Mouse (Mus musculus) mouse trophoblast stem cell (cell line): ENCODE results near the gene Ptges2.
"Not testable (repeated sequence)": the region's sequence is repeated elsewhere in the genome, so short reads cannot be mapped to it uniquely, and the experiment has no call there.

Experiments used
- in situ Hi-C, 2 experiments: fragments of 300-500 bp; cut with MseI, MboI; formaldehyde crosslinking; loops; 2 replicates in 1 of 2; 3 replicates in 1 of 2; pipeline ENCODE4 v1.15.1; 2025

The Ptges2 gene

DNA sequence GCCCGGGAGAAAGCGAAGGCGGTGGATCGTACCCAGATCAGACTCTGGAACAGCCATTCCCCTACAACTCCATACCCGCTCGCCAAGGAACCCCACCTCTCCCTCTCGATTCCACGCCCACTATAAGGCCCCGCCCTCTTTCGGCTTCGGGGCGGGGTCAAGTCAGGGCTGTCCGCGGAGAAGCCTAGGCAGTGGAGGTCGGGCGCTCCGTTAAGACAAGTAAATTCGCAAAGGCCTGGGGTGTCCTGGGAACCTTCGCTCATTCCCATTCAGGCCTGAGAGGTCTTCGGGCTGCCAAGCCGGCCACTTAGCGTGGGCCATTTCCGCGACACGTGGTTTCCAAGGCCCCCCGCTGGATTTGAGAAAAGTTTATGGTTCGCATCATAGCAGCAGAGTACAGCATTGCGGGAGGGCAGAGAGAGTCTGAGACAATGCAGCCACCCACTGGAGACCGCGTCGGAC is at the start of gene Ptges2:
TSS of gene Ptges2 (plus strand) at position 413 of the 462 bp plus-strand sequence.
- in situ Hi-C loops = no loop called here

DNA sequence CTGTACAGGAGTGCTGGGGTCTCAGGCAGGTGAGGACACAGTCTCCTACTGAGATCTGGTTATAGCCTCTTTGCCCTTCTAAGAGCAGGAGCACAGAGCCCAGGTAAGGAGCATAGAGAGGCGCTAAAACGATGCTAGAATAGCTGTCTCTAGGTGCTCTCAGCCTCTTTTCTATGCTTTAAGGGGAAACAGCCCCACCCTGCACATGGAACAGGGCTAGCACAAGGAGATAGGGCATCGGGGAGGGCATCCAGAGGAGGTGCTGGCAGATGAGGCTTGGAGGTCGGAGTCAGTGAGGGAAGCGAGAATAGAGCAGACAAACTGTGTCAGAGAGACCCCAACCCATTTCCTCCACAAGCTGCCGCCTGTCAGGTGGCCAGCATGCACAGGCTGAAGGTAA is 48.7 kb upstream of the Ptges2 start:
- in situ Hi-C loops = no loop called here

DNA sequence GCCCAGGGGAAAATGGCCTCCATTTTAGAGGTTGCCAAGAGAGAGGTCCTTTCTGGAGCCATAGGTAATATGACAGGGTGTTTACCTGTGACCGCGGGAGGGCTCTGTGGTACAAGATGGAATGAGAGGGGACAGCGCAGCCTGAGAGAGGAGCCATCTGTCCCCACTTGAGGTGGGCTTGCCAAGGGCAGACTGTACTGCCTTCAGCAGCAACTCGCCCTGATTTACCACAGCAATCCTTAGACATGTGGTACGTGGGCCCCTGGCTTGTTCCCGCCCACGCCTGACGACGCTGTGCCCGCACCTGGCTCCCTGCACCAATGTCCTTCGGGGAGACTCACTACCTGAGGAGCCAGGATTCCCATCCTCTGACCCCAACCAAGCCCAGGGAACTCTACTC is 47.4 kb upstream of the Ptges2 start:
- in situ Hi-C loops = no loop called here

DNA sequence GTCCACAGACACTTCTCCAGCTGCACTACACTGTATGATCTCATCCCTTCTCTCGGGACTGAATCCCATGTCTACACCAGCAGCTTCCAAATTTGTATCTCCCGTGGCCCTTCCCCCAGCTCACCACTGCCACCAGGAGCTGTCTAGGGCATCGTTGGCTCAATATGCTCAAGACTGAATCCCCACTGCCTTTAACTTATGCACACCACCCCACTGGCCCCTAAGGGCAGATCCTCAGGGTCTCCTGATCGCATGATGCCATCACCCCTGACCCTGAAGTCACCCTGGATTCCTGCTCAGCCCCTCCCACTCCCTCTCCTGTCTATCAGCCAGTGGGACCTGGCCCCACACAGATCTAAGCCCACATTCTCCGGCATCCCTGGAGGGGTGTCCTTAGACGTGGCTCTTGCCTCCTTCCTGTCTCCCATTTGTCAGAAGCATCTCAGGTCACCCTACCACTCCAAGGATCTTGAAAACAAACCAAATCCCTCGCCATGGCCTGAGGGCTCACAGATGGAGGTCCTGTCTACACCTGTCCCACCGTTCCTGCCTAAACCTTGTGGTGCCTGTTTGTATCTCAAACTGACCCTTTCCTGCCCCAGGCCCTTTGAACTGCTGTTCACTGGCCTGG is 46.0 kb upstream of the Ptges2 start:
- in situ Hi-C loops = no loop called here

DNA sequence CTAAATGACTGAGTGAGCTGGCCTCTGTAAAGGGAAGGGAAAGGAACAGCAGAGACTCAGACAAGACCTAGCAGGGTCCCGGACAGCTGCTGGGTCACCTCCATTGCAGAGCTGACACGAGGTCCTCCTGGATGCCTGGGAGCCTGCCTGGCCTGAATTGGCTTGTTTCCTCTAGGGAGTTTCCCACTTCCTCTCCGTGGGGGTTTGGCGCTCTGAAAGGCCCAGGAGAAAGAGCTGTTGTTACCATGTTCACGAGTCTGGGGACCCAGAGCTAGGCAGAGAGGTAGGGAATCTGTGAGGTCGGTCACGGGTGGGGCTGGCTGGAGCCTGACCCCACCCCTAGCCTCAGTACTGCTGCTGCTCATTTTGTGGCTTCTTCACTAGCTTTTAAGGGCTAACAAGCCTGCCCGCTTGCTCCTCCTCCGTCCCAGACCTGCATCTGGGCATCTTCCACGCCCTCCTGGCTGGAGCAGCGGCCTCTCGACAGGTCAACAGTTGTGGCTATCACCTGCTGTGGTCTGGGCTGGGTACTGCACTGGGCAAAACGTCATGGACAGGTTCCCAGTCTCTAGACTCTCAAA is 45.1 kb upstream of the Ptges2 start:
- in situ Hi-C loops = no loop called here

DNA sequence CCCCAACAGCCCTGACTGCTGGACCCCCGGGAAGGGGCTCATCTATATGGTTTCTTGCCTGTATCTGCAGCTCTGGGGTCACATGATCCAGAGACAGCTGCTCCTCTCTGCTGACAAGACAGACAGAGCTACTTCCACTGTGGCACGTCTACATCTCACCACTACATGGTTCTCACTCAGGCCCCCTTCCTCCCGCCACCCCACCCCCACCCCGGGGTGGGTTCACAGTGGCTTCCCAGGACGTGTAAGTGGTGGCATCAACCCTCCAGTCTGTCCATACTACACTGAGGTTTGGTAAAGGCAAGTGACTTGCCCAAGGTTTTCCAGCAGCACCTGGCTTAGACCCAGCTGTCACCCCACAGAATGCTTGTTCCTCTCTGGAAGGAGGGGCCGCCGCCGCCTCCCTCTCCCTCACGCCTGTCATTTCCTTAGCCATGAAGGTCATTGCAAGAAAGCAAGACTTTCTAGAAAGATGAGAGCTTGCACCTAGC is 44.2 kb upstream of the Ptges2 start:
- in situ Hi-C loops = no loop called here

DNA sequence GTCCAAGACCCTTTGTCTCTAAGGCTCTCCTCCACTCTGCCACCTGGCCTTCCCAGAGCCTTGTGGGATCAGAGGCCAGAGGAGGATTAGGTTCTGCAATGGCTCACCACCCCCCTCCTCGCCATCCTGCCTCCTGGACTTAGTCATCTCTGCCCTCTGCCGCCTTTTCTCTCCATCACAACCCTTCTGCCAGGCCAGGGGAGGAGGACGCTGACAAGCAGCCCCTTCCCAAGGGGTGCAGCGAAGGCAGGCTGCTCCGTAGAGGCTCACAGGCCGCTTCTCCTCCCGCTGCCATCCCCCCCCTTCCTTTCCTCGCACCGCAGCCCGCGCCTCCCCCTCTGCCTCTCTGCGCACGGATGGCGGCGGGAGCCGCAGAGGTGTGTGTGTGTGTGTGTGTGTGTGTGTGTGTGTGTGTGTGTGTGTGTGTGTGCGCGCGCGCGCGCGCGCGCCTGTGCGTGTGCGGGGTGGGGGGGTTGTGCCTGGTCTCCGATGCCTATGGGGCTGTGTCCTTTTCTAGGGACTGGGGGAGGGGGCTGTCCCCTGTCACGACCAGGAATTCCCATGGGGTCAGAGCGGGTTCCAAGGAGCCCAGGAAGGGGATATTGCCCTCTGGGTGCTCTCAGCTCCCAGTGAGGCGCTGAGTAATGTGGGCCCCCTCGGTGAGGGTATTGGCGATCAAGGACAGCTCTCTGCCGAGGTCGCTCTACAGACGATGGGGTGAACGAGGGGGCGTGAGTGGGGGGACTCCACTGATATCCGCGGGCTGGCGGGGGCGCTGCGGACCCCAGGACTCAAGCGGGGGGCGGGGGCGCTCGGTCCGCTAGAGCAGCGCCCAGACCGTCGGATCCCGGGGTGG is 43.3 kb upstream of the Ptges2 start, which contains the start of gene Ciz1:
TSS of gene Ciz1 (plus strand) at position 177 of the 856 bp plus-strand sequence.
- in situ Hi-C loops = no loop called here

DNA sequence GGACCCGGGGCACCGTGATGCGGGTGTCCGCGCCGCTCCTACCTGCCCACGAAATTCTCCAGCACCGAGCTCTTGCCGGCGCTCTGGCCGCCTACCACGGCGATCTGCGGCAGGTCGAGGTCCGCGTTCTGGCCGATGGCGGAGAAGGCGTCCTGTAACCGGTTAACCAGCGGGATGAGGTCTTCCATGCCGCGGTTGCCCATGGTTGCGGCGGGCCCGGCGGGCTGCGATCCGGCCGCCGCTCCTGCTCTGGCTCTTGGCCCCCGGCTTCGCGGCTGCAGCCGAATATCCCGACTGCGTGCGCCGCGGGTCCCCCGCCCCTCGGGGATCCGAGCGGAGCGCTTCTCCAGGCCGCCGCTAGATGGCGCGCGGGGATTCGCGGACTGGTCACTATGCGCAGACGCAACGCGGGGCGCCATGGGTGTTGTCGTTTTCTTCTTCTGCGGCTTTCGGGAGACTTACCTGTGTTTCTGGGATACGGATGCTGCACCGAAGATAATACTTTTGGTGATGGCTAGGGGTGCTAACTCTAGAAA is 42.6 kb upstream of the Ptges2 start, which contains the start of gene Dnm1:
TSS of gene Dnm1 (minus strand) at position 332 of the 536 bp plus-strand sequence.
- in situ Hi-C loops = no loop called here

DNA sequence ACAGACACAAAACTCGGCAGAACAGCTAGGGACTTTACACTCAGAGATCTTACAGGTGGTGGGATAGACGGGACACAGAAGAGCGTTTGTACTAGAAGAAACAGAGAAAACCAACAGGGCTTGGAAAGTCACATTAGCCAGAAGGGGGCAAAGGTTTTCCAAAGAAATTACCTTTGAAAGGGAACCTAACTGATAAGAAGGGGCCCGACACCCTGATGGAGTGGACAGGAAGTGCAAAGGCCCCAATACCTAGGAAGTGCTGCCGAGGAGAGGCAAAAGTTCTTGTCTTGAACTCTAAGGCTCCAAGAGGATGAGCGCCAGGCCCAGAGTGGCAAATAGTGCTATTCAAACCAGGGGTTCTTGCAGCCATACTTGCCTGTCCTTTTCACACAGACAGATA is 41.9 kb upstream of the Ptges2 start:
- in situ Hi-C loops = no loop called here

DNA sequence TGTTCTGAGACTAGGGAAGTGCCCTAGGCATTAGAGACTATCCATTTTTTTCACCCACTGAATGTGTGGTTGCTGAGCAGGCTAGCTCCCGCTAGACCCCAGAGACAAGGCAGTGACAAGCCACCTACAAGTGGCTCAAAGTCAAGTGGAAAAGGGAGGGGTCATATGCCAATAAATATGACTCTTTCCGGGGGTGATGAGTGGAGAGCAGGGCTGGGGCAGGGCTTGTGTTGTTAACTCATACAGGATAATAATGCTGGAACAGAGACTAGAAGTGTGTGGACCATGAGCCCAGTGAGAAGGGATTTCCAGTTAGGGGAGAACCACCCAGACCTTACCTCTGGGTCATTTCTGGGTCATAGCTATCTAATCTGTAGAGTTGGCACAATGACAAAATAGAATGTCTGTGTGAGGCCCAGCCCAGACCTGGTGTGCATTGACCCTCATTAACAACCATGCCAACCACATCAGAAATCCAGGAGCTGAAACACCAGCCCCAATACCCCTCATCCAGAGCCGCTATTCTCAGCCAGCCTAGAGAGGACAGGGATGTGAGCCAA is 41.3 kb upstream of the Ptges2 start:
- in situ Hi-C loops = no loop called here

DNA sequence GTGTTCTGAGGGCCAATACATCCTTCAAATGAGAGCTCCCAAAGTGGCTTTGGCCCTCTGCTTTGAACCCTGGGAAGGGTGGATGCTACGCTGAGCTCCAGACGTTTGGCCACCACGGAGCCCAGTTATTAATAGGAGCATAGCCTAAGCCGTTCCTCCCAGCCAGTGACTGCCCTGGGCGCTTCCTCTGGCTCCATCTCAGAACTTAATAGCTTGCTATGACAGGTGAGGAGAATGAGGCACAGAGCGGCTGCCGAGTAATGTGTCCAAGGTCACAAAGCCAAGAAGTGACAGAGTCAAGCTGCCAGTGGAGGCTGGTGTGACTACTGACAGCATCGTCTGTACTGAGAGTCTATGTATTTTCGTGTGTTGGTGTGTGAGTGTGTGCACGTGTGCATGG is 39.5 kb upstream of the Ptges2 start:
- in situ Hi-C loops = no loop called here

DNA sequence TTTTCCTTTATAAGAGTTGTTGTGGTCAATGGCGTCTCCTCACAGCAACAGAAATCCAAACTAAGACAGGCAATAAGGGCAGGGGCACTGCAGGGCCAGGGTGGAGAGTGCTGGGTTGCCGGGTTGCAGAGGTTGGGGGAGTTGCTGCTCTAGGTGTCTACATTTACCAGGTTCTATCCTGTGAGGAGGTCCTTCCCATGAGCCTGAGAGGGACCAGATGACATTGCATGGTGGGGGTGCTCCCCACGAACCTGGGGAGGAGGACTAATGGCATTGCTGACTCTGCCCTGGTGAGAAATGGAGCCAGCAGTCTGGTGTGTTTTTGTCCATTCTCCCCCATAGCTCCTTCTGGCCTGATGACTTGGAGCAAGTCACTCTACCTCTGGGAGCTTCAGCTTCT is 38.0 kb upstream of the Ptges2 start:
- in situ Hi-C loops = no loop called here

DNA sequence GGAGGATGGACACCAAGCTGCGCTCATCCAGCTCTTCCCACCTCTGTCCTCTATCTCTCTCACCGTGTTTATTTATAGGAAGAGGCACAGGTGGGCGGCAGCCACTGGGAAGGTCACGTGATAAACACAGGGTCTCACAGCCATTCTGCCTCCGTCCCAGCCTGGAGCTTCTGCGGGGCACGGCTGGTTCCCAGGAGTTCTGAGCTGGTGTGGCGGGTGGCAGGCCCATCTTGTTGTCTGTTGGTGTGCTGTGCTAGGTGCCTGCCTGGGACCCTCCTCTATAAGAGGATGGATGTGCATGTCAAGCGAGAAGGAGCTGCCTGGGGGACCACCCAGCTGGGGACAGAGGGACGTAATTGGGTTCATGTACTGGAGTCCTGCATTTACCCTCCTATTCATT is 37.3 kb upstream of the Ptges2 start:
- in situ Hi-C loops = no loop called here

DNA sequence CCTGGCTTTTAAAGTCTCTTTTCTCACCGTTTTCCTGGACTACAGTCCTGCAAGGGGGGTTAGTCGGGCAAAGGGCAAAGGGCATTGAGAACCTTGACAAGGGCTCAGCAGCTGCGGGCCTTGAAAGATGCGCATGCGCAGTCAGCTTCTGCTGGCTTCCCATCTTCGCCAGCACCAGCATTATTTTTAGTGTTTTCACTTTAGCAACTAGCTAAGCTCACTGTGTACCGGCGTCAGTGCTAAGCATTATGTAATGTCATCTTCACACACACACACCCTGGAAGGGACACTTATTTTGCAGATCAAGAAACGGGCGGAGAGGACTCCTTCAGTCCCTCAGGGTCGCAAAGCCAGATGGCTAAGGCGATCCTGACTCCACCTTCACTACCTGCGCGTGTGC is 35.0 kb upstream of the Ptges2 start:
- in situ Hi-C loops = no loop called here

DNA sequence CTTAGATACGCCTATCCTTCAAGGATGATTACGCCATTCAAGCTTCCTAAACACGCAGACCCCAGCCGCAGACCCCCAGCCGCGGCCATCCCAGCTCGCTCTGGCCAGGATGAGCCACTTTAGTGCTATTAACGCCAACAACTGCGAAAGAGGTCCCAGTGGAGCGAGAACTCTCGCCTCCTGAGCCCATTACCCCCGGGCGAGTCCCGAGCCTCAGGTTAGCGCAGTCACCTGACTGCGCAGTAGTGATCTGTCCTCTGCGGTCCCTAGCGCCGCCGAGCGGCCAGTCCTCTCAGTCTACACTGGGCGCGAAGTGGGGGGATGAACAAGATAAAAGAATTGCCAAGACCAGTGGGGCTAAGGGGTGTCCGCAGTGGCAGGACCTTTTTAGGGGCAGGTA is 34.3 kb upstream of the Ptges2 start:
- in situ Hi-C loops = no loop called here

DNA sequence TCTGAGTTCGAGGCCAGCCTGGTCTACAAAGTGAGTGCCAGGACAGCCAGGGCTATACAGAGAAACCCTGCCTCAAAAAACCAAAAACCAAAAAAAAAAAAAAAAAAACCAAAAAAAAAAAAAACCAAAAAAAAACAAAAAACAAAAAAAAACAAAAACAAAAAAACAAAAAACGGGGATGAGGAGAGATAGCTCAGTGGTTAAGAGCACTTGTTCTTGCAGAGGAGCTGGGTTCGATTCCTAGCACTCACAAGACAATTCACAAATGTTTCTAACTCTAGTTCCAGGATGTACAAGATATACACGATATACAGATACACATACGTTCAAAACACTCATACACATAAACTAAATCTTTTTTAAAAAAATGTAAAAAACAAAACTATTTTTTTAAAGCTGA is 33.4 kb upstream of the Ptges2 start:
- in situ Hi-C loops = not testable (repeated sequence)

DNA sequence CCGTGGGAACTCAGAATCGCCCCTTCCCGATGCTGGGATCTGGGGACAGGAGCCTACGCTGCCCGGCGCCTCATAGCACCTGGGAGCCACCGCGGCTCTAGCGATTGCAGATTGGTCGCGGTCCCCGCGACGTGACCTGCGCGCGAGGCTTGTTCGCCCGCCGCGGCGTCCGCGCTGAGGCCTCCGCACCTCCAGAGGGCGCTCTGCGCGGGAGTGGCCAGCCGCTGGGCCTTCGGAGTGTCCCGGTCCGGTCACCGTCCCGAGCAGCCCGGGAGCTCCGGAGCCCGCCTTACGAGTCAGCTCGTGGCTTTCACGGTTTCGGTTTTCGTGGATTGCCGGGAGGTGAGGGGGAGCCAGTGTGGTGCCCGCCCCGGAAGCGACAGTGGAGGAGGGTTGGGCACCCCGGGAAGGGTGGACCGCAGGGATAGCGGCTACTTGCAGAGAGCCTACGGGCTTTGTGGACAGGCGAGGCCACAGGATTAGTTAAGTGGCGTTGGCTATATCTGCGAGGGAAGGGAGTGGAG is 32.8 kb upstream of the Ptges2 start:
- in situ Hi-C loops = no loop called here

DNA sequence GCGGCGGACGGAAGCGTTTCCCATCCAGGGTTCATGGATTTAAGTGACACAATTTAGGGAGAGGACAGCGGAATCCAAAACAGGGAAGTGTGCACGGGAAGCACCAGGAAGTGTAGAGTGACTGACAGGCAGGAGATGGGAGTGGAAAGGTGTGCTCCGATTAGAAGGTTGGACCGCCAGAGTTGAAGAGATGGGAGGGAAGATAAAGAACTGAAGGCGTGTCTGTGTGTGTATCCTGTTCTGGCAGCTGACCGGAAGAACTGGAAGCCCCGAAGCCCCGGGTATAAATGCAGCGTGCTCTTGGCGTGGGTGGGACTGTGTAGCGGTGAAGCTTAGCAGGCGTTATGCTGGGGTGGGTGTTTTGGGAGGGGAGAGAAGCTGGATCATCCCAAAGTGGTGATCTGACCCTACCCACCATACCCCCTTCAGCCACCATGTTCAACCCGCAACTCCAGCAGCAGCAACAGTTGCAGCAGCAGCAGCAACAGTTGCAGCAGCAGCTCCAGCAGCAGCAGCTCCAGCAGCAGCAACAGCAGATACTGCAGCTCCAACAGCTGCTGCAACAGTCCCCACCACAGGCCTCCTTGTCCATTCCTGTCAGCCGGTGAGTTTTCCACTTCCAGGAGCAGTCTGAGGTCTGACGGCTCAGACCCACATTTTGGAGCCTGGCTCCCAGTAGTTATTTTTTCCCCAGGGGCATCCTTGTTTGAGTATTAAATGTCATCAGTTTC is 32.2 kb upstream of the Ptges2 start:
- in situ Hi-C loops = no loop called here

DNA sequence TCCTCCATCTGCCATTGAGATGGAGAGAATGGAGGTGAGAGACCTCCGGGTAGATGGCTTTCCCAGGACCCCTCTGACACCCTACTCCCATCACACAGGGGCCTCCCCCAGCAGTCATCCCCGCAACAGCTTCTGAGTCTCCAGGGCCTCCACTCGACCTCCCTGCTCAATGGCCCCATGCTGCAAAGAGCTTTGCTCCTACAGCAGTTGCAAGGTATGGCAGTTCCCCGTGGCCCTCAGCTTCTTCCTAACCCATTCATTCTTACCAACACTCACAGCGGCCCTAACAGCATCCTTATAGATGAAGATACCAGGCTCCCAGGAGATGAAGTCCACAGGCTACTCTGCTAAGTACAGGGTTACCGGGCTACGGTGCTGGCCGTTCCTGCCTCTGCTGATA is 31.6 kb upstream of the Ptges2 start:
- in situ Hi-C loops = no loop called here

DNA sequence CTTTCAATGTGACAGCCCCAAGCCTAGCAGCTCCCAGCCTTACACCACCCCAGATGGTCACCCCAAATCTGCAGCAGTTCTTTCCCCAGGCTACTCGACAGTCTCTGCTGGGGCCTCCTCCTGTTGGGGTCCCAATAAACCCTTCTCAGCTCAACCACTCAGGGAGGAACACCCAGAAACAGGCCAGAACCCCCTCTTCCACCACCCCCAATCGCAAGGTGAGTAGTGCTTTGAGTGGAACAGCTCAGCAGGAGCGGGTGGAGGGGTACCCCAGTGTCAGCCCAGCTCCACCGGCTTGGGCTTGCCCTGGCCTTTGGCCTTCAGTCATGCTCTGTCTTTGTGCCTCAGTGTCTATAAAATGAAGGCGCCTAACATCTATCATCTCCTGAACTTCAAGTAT is 28.4 kb upstream of the Ptges2 start:
- in situ Hi-C loops = no loop called here

DNA sequence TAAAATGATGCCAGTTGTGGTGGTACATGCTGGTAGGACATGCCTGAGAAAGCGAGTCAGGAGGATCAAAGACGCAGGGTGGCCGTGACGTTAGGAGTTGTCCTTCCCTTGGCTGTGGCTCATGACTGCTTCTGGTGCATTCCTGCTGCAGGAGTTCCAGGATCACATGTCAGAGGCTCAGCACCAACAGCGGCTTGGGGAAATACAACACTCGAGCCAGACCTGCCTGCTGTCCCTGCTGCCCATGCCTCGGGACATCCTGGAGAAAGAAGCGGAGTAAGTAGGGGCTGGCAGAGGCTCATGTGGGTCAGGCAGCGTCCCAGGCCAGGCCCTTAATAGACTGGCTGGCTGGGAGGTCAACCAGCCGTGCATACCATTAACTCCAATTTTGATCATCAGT is 21.5 kb upstream of the Ptges2 start:
- in situ Hi-C loops = no loop called here
